Mouse (Mus musculus): Measurements from ENCODE around the gene Sprtn. TPM values are rescaled to one million over a fixed set of nuclear protein-coding genes. Genes with fewer than 3 reads are reported as not detected.

Sprtn gene
- total RNA-seq, 1 experiment from 2014 or later = 22.1 TPM

GRCm38 (mm10) chr8:124930649-124931048, 33.0 kb downstream of the Sprtn start:
- no peak for ATAC-seq (replicated peaks; ENCODE audit: insufficient number of reproducible peaks, low FRiP score, low TSS enrichment, poor library complexity, severe bottlenecking)

GRCm38 (mm10) chr8:124932435-124932834, 34.7 kb downstream of the Sprtn start:
- no peak for ATAC-seq (replicated peaks; ENCODE audit: insufficient number of reproducible peaks, low FRiP score, low TSS enrichment, poor library complexity, severe bottlenecking)

- ATAC-seq (replicated peaks; ENCODE audit: insufficient number of reproducible peaks, low FRiP score, low TSS enrichment, poor library complexity, severe bottlenecking) = no peak
Measured at GRCm38 (mm10) chr8:124935116-124935515, 37.4 kb downstream of the Sprtn start.

GRCm38 (mm10) chr8:124936699-124937098, 39.0 kb downstream of the Sprtn start:
- no peak for ATAC-seq (replicated peaks; ENCODE audit: insufficient number of reproducible peaks, low FRiP score, low TSS enrichment, poor library complexity, severe bottlenecking)

- ATAC-seq (replicated peaks; ENCODE audit: insufficient number of reproducible peaks, low FRiP score, low TSS enrichment, poor library complexity, severe bottlenecking) = no peak
Measured at GRCm38 (mm10) chr8:124937293-124937692, 39.6 kb downstream of the Sprtn start.

- no peak for ATAC-seq (replicated peaks; ENCODE audit: insufficient number of reproducible peaks, low FRiP score, low TSS enrichment, poor library complexity, severe bottlenecking)
Measured at GRCm38 (mm10) chr8:124943801-124944200, 46.1 kb downstream of the Sprtn start.

GRCm38 (mm10) chr8:124944406-124944805, 46.7 kb downstream of the Sprtn start:
- ATAC-seq (replicated peaks; ENCODE audit: insufficient number of reproducible peaks, low FRiP score, low TSS enrichment, poor library complexity, severe bottlenecking) = no peak

- ATAC-seq (replicated peaks; ENCODE audit: insufficient number of reproducible peaks, low FRiP score, low TSS enrichment, poor library complexity, severe bottlenecking) = 0 out of 2 replicates have a peak, but pooled peaks have one; percentile 16
Measured at GRCm38 (mm10) chr8:124947865-124948732, 50.4 kb downstream of the Sprtn start.

GRCm38 (mm10) chr8:124948733-124949111, 51.0 kb downstream of the Sprtn start:
- ATAC-seq (replicated peaks; ENCODE audit: insufficient number of reproducible peaks, low FRiP score, low TSS enrichment, poor library complexity, severe bottlenecking) = no peak

- no peak for ATAC-seq (replicated peaks; ENCODE audit: insufficient number of reproducible peaks, low FRiP score, low TSS enrichment, poor library complexity, severe bottlenecking)
Measured at GRCm38 (mm10) chr8:124949209-124950068, 51.8 kb downstream of the Sprtn start, which contains the start of gene Egln1. Egln1 (minus strand) TSS chr8:124949324.

GRCm38 (mm10) chr8:124950069-124950456, 52.4 kb downstream of the Sprtn start:
- no peak for ATAC-seq (replicated peaks; ENCODE audit: insufficient number of reproducible peaks, low FRiP score, low TSS enrichment, poor library complexity, severe bottlenecking)

- no peak for ATAC-seq (replicated peaks; ENCODE audit: insufficient number of reproducible peaks, low FRiP score, low TSS enrichment, poor library complexity, severe bottlenecking)
Measured at GRCm38 (mm10) chr8:124950865-124951264, 53.2 kb downstream of the Sprtn start.

GRCm38 (mm10) chr8:124953188-124953587, 55.5 kb downstream of the Sprtn start:
- no peak for ATAC-seq (replicated peaks; ENCODE audit: insufficient number of reproducible peaks, low FRiP score, low TSS enrichment, poor library complexity, severe bottlenecking)

- ATAC-seq (replicated peaks; ENCODE audit: insufficient number of reproducible peaks, low FRiP score, low TSS enrichment, poor library complexity, severe bottlenecking) = no peak
Measured at GRCm38 (mm10) chr8:124954572-124955082, 56.9 kb downstream of the Sprtn start.

Other genes starting within 250 kb of the Sprtn start
- gene 2310022B05Rik, start 234.5 kb upstream of the Sprtn start, total RNA-seq (2017) = 1.1 to 3.5 TPM (median 3.2 TPM) in 3 replicates
- 14.5 to 74.3 TPM (median 26.1 TPM) in 3 replicates for gene Ttc13, start 175.9 kb upstream of the Sprtn start, total RNA-seq (2017)
- gene Arv1, start 175.7 kb upstream of the Sprtn start, total RNA-seq (2017) = 1.0 to 2.9 TPM in 2 of 3 replicates, not detected in the other
- 0.95 to 1.1 TPM in 2 of 3 replicates, not detected in the other for gene Fam89a, start 146.1 kb upstream of the Sprtn start, total RNA-seq (2017)
- gene Trim67, start 104.8 kb upstream of the Sprtn start, total RNA-seq (2017) = not detected in 3 replicates
- 37.0 to 58.8 TPM (median 41.2 TPM) in 3 replicates for gene Gnpat, start 34.9 kb upstream of the Sprtn start, total RNA-seq (2017)
- gene 2810004N23Rik, start 34.8 kb upstream of the Sprtn start, total RNA-seq (2017) = 26.0 to 39.2 TPM (median 27.4 TPM) in 3 replicates
- gene Exoc8, start 181 bp upstream of the Sprtn start, total RNA-seq (2017) = 12.3 to 19.4 TPM (median 13.2 TPM) in 3 replicates
- gene Egln1, start 51.4 kb downstream of the Sprtn start, total RNA-seq (2017) = 24.4 to 26.1 TPM (median 24.5 TPM) in 3 replicates
- 61.3 to 84.4 TPM (median 71.8 TPM) in 3 replicates for gene Tsnax, start 115.1 kb downstream of the Sprtn start, total RNA-seq (2017)
- gene Disc1, start 156.3 kb downstream of the Sprtn start, total RNA-seq (2017) = 3.9 to 11.4 TPM (median 7.1 TPM) in 3 replicates